Mouse (Mus musculus) left cerebral cortex, adult 18-20 months (tissue): ENCODE data around the gene Tmbim1. TPM values are rescaled to one million over a fixed set of nuclear protein-coding genes. Genes with fewer than 3 reads are reported as not detected.

ENCODE experiments used
- total RNA-seq, 2 experiments: library from RNA; stranded (reverse); gene quantifications; 2 replicates each; pipeline ENCODE4 v1.2.3; 2021

Tmbim1 gene
- total RNA-seq, 2 experiments from 2014 or later = 19.1 to 24.1 TPM

Other genes starting within 250 kb of the Tmbim1 start
- 10 to 100 TPM; 36.7 to 39.6 TPM for gene Tns1, start 181.2 kb downstream of the Tmbim1 start, total RNA-seq
- not detected for gene Rufy4, start 180.1 kb downstream of the Tmbim1 start, total RNA-seq
- not detected for gene Cxcr2, start 151.6 kb downstream of the Tmbim1 start, total RNA-seq
- not detected for gene Cxcr1, start 111.0 kb downstream of the Tmbim1 start, total RNA-seq
- gene Arpc2, start 69.5 kb downstream of the Tmbim1 start, total RNA-seq = 100 to 1,000 TPM; 244 to 263 TPM
- not detected for gene Gpbar1, start 27.1 kb downstream of the Tmbim1 start, total RNA-seq
- gene Aamp, start 20.9 kb downstream of the Tmbim1 start, total RNA-seq = 100 to 1,000 TPM; 141 to 150 TPM
- gene Pnkd, start 20.7 kb downstream of the Tmbim1 start, total RNA-seq = 100 to 1,000 TPM; 179 TPM
- 1 to 10 TPM in 1 of 2 experiments, under 1 TPM in 1; 0.82 to 1.5 TPM for gene Catip, start 56.5 kb upstream of the Tmbim1 start, total RNA-seq
- gene Slc11a1, start 69.6 kb upstream of the Tmbim1 start, total RNA-seq = 1 to 10 TPM; 3.8 to 5.5 TPM
- gene Ctdsp1, start 85.9 kb upstream of the Tmbim1 start, total RNA-seq = 10 to 100 TPM; 26.1 to 26.4 TPM
- gene Vil1, start 103.8 kb upstream of the Tmbim1 start, total RNA-seq = 1 to 10 TPM in 1 of 2 experiments, under 1 TPM in 1; 0.79 to 1.6 TPM
- 10 to 100 TPM; 25.7 to 26.5 TPM for gene Cnot9, start 200.4 kb upstream of the Tmbim1 start, total RNA-seq
- gene Plcd4, start 237.3 kb upstream of the Tmbim1 start, total RNA-seq = 10 to 100 TPM; 11.5 to 12.7 TPM
- 10 to 100 TPM; 24.3 to 25.3 TPM for gene Usp37, start 238.7 kb upstream of the Tmbim1 start, total RNA-seq